Mouse (Mus musculus) midbrain, embryonic 12.5 days (tissue): Measurements from ENCODE around the gene Trappc6a. TPM values are rescaled to one million over a fixed set of nuclear protein-coding genes. Genes with fewer than 3 reads are reported as not detected.

Experiments
- ATAC-seq: fragments of 200-750 bp; cut with Nextera tagmentation; 2 replicates; pipeline ENCODE4 v1.8.0; 2017; ENCODE audit warnings: low read depth, moderate TSS enrichment, moderate library complexity; ENCODE audit not compliant: low FRiP score
- H3K27ac ChIP-seq: fragments of 300-500 bp; sonication (generic); replicated peaks from 2 replicates; pipeline ENCODE4 v1.5.1; 2016; ENCODE audit warnings: mild to moderate bottlenecking
- H3K27me3 ChIP-seq: fragments of 300-500 bp; sonication (generic); 2 replicates; pipeline ENCODE4 v1.6.1; 2016; ENCODE audit warnings: mild to moderate bottlenecking
- H3K36me3 ChIP-seq: fragments of 300-500 bp; sonication (generic); 2 replicates; pipeline ENCODE4 v1.6.1; 2016
- H3K4me1 ChIP-seq: fragments of 300-500 bp; sonication (generic); 2 replicates; pipeline ENCODE4 v1.6.1; 2016
- H3K4me2 ChIP-seq: fragments of 300-500 bp; sonication (generic); replicated peaks from 2 replicates; pipeline ENCODE4 v1.6.1; 2016; ENCODE audit warnings: mild to moderate bottlenecking, moderate library complexity
- H3K4me3 ChIP-seq: fragments of 300-500 bp; sonication (generic); 2 replicates; pipeline ENCODE4 v1.5.1; 2016; ENCODE audit warnings: mild to moderate bottlenecking
- H3K9ac ChIP-seq: fragments of 300-500 bp; sonication (generic); replicated peaks from 2 replicates; pipeline ENCODE4 v1.6.1; 2016; ENCODE audit warnings: mild to moderate bottlenecking, moderate library complexity
- H3K9me3 ChIP-seq: fragments of 300-500 bp; sonication (generic); 2 replicates; pipeline ENCODE4 v1.6.1; 2016; ENCODE audit warnings: mild to moderate bottlenecking
- WGBS: fragments of 180-500 bp; shearing (Covaris S2); methylation state at CpG from one replicate; pipeline ENCODE4 v1.1.7; 2016; 5-methylcytosine and 5-hydroxymethylcytosine counted together
- polyA plus RNA-seq: library from polyadenylated mRNA; unstranded; fragments of >200 nt; fragmentation: Nextera tagmentation; extraction: Ambion mirVana; gene quantifications from 2 replicates; pipeline ENCODE4 v1.2.1, GENCODE M21; 2016

Trappc6a gene
- polyA plus RNA-seq, 1 experiment from 2014 or later = 41.5 TPM

DNA sequence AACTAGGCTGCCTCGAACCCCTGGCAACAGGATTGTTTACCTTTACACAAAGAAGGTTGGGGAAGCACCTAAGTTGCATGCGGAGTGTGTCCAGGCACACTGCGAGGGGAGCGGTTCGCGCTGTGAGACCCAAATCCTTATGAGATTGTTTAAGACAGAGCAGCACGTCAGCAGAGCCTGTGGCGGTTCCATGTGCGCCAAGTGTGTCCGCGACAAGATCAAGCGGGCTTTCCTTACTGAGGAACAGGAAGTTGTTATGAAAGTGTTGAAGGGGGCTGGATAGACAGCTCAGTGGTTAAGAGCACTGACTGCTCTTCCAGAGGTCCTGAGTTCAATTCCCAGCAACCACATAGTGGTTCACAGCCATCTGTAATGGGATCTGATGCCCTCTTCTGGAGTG, 39.9 kb upstream of the Trappc6a start:
- Histone ChIP-seq H3K36me3 (no peaks in the 10 kb centered on the region), H3K27ac (no peak overlapping the region), H3K27me3 (peaks cover 90% of the 10 kb centered on the region), H3K4me1 (no peaks in the 10 kb centered on the region), H3K4me2 (no peak overlapping the region), H3K4me3 (no peak overlapping the region), H3K9ac (no peak overlapping the region), H3K9me3 (no peaks in the 10 kb centered on the region)
- no peak for ATAC-seq
- WGBS = 65% methylated on average over 12 of the region's 12 CpGs

DNA sequence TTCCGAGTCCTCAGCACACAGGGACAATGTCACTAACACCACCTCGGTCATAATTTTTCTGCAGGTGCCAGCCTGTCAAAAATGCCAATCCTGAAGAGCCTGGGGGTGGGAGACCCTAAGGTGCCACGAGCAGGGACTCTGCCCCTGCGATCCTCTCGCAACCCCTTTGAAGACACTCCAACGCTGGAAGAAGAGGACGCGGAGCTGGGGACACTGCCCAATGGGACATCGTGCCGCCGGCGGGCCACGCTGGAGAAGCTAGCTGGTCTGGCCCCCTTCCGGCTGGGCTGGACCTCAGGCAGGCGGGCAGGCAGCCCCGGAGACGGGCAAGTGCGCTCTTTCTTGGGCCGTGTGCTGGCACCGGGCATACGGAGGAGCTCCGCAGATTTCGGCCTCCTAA, 38.8 kb upstream of the Trappc6a start:
- Histone ChIP-seq H3K4me3 (no peak overlapping the region), H3K4me1 (peaks cover 7% of the 10 kb centered on the region; the same call in 1 of the 2 replicates), H3K27me3 (peaks cover 94% of the 10 kb centered on the region), H3K27ac (no peak overlapping the region), H3K9me3 (no peaks in the 10 kb centered on the region), H3K4me2 (no peak overlapping the region), H3K36me3 (no peaks in the 10 kb centered on the region), H3K9ac (no peak overlapping the region)
- 19% methylated on average over 23 of the region's 23 CpGs for WGBS
- no peak for ATAC-seq

DNA sequence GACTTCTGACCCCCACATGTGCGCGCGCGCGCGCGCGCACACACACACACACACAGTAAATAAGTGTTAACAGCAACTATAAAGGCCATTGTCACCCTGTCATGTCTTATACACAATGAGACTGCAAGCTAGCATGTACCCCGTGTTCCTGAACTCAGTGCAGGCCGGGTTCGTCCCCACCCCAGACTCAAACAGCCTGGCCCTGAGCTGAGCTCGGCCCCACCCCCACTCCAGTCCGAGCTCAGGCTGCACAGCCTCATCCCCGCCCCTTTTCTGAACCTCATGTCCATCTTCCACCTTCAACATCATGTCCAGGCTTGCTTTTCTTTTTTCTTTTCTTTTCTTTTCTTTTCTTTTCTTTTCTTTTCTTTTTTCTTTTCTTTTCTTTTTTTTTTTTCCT, 37.9 kb upstream of the Trappc6a start:
- no peak overlapping the region for H3K27ac ChIP-seq
- no peak overlapping the region for H3K4me3 ChIP-seq
- H3K9ac ChIP-seq = no peak overlapping the region
- 13% methylated on average over 14 of the region's 14 CpGs for WGBS
- H3K4me2 ChIP-seq = no peak overlapping the region
- H3K9me3 ChIP-seq = no peaks in the 10 kb centered on the region
- no peak for ATAC-seq
- no peaks in the 10 kb centered on the region for H3K36me3 ChIP-seq
- H3K27me3 ChIP-seq = peaks cover 96% of the 10 kb centered on the region
- peaks cover 7% of the 10 kb centered on the region; the same call in 1 of the 2 replicates for H3K4me1 ChIP-seq

DNA sequence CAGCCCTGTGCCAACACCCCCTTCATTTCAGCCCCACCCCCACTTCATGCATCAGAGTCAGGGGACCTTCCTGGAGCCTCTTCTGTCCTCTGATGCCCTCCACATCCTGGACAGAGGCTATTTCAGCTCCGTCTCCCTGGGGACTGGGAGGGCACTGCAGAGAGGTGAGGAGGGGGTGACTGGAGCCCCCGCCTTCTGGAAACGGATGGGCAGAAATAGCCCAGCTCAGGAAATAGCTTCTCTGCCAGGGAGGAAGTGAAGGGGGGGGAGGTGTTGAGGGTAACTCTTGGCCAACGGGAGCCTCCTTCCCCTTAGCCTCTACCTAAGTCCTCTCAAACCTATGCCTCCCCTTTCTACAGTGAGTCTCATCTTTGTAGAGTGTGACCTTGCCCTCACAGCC, 35.8 kb upstream of the Trappc6a start:
- Histone ChIP-seq H3K4me1 (peaks cover 7% of the 10 kb centered on the region; the same call in 1 of the 2 replicates), H3K4me2 (no peak overlapping the region), H3K27ac (no peak overlapping the region), H3K27me3 (peaks cover 93% of the 10 kb centered on the region), H3K4me3 (no peak overlapping the region), H3K9ac (no peak overlapping the region), H3K9me3 (no peaks in the 10 kb centered on the region), H3K36me3 (no peaks in the 10 kb centered on the region)
- no peak for ATAC-seq
- WGBS = 58% methylated on average over 4 of the region's 4 CpGs

DNA sequence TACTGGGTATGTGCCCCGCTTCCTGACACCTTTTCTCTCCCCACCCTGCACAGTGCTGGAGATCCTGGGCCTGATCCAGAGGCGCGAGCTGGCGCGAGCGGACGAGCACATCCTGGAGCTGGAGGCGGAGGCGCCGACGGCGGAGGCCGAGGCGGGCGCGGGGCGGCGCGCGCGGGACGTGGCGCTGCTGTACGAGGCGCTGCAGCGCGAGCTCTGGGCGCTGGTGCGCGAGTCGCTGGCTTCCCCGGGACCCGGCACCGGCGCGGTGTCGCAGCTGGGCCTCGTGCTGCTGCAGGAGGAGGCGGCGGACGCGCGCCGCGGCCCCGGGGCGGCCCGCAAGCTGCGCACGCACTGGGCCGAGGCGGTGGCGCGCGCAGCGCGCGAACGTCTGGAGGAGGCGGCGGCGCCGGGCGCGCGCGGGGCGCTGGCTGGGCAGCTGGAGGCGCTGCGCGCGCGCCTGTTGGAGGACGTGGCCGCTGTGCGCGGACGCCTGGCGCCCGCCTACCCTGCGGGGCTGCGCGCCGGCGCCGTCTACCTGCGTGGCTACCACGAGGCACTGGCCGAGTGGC, 34.2 kb upstream of the Trappc6a start:
- Histone ChIP-seq H3K27me3 (peaks cover 91% of the 10 kb centered on the region), H3K4me1 (peaks cover 7% of the 10 kb centered on the region; the same call in 1 of the 2 replicates), H3K27ac (no peak overlapping the region), H3K4me3 (peak overlapping the region; percentile 52), H3K4me2 (peak overlapping the region; percentile 69), H3K36me3 (no peaks in the 10 kb centered on the region), H3K9me3 (no peaks in the 10 kb centered on the region), H3K9ac (peak overlapping the region; percentile 65)
- under 1% methylated on average over 53 of the region's 89 CpGs for WGBS
- ATAC-seq = peak; percentile 91

- Histone ChIP-seq H3K36me3 (no peaks in the 10 kb centered on the region), H3K9me3 (no peaks in the 10 kb centered on the region), H3K9ac (no peak overlapping the region), H3K4me1 (peaks cover 7% of the 10 kb centered on the region; the same call in 1 of the 2 replicates), H3K27me3 (peaks cover 71% of the 10 kb centered on the region), H3K4me3 (no peak overlapping the region), H3K4me2 (no peak overlapping the region), H3K27ac (no peak overlapping the region)
- 65% methylated on average over 2 of the region's 2 CpGs for WGBS
- ATAC-seq = no peak
Measured at GRCm38 (mm10) chr7:19477084-19477483, 31.1 kb upstream of the Trappc6a start.

DNA sequence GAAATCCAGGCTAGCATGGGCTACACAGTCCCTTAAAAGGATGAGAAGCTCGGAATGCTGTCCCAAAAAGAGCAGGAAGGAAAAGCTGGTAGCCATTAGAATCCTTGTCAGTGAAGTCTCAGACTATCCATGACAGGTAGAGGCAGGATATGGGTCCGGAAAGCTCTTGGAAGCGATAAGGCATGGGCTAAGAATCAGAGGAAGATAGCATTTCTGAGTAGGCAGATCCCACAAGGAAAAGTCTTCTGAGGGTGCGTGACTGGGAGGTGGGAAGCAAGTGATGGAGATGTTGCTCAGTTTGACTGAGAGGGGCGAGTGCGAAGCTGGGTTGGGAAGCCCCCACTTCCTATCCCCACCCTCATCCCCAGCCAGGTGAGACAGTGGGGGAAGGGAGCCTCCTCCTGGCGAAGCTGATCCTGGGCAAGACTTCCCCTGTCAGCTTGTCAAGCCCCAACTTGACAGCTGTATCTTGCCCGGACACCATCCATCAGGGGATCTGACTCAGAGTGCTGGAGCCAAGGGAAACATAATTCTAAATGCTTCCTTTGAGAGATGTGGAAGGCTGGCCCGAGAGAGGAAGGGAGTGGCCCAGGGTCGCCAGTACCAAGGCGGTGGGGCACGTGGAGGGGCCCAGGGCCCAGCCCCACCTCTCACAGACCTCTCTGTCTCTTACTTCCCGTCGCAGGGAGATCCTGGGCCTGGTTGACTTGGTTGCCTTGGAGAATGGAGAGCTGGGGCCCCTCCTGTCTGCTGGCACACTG, 30.4 kb upstream of the Trappc6a start:
- Histone ChIP-seq H3K27ac (no peak overlapping the region), H3K4me3 (no peak overlapping the region), H3K9me3 (no peaks in the 10 kb centered on the region), H3K27me3 (peaks cover 64% of the 10 kb centered on the region), H3K9ac (no peak overlapping the region), H3K4me2 (no peak overlapping the region), H3K4me1 (peaks cover 7% of the 10 kb centered on the region; the same call in 1 of the 2 replicates), H3K36me3 (no peaks in the 10 kb centered on the region)
- no peak for ATAC-seq
- WGBS = 29% methylated on average over 14 of the region's 14 CpGs

DNA sequence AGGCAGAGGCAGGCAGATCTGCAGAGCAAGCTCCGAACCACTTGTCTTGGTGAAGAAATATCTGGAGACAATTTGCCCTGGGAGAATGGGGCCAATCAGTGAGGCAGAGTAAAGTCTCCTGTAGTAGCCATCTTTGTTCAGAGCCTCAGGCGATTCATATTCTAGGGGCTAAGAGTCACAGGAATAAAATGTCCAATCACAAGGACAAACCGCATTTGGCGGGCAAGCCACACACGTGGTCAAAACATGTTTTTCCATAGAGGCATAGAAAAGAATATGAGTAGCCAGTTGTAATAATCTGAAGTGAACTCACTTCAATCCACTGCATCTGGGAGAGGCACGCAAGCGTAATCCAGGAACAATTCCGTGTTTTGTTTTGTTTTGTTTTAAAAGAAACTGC, 24.9 kb upstream of the Trappc6a start:
- Histone ChIP-seq H3K4me1 (no peaks in the 10 kb centered on the region), H3K36me3 (no peaks in the 10 kb centered on the region), H3K9ac (no peak overlapping the region), H3K27ac (no peak overlapping the region), H3K27me3 (peaks cover 31% of the 10 kb centered on the region), H3K4me2 (no peak overlapping the region), H3K9me3 (no peaks in the 10 kb centered on the region), H3K4me3 (no peak overlapping the region)
- 90% methylated on average over 8 of the region's 8 CpGs for WGBS
- no peak for ATAC-seq

DNA sequence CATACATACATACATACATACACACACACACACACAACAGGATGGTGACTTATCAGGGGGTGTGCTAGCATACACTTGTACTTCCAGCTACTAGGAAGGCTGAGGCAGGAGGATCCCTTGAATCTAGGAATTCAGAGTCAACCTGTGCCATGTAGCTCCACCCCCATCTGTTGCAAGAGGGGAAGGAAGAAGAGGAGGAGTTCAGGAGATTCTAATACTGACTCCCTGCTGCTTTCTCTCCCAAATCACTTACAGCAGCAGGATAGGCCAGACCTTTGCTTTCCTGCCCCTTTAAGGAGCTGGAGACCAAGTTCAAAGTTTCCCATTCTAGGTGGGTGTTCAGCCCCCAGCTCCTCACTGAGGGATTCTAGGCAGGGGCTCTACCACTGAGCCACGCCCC, 22.7 kb upstream of the Trappc6a start:
- Histone ChIP-seq H3K36me3 (no peaks in the 10 kb centered on the region), H3K27ac (no peak overlapping the region), H3K9me3 (no peaks in the 10 kb centered on the region), H3K4me3 (no peak overlapping the region), H3K4me1 (no peaks in the 10 kb centered on the region), H3K9ac (no peak overlapping the region), H3K27me3 (peaks cover 45% of the 10 kb centered on the region), H3K4me2 (no peak overlapping the region)
- WGBS = 93% methylated on average over 1 of the region's 1 CpGs
- ATAC-seq = no peak

GRCm38 (mm10) chr7:19486549-19486948, 21.6 kb upstream of the Trappc6a start:
- WGBS = 95% methylated on average over 7 of the region's 7 CpGs
- no peaks in the 10 kb centered on the region for H3K36me3 ChIP-seq
- H3K4me3 ChIP-seq = no peak overlapping the region
- no peak overlapping the region for H3K9ac ChIP-seq
- H3K9me3 ChIP-seq = no peaks in the 10 kb centered on the region
- no peak overlapping the region for H3K4me2 ChIP-seq
- H3K4me1 ChIP-seq = 0 out of 2 replicates have a peak, but pooled peaks cover under 1% of the 10 kb centered on the region
- no peak for ATAC-seq
- no peak overlapping the region for H3K27ac ChIP-seq
- peaks cover 52% of the 10 kb centered on the region for H3K27me3 ChIP-seq

GRCm38 (mm10) chr7:19489525-19489924, 18.7 kb upstream of the Trappc6a start:
- ATAC-seq = peak; percentile 54; the same call in 1 of the 2 replicates
- peak overlapping the region; percentile 4; the same call in 1 of the 2 replicates for H3K9ac ChIP-seq
- no peaks in the 10 kb centered on the region for H3K36me3 ChIP-seq
- H3K4me1 ChIP-seq = peaks cover 5% of the 10 kb centered on the region
- 5% methylated on average over 31 of the region's 31 CpGs for WGBS
- peak overlapping the region; percentile 13; the same call in 1 of the 2 replicates for H3K4me3 ChIP-seq
- no peak overlapping the region for H3K27ac ChIP-seq
- H3K9me3 ChIP-seq = no peaks in the 10 kb centered on the region
- peak overlapping the region; percentile 38 for H3K4me2 ChIP-seq
- H3K27me3 ChIP-seq = peaks cover 74% of the 10 kb centered on the region

- peak overlapping the region; percentile 10 for H3K4me3 ChIP-seq
- H3K4me1 ChIP-seq = peaks cover 5% of the 10 kb centered on the region
- peak overlapping the region; percentile 33 for H3K4me2 ChIP-seq
- H3K27ac ChIP-seq = no peak overlapping the region
- WGBS = 4% methylated on average over 26 of the region's 26 CpGs
- no peaks in the 10 kb centered on the region for H3K36me3 ChIP-seq
- ATAC-seq = 0 out of 2 replicates have a peak, but pooled peaks have one; percentile 34
- 0 out of 2 replicates have a peak overlapping the region, but pooled peaks have one; percentile 7 for H3K9ac ChIP-seq
- H3K9me3 ChIP-seq = no peaks in the 10 kb centered on the region
- H3K27me3 ChIP-seq = peaks cover 75% of the 10 kb centered on the region
Measured at GRCm38 (mm10) chr7:19491731-19492130, 16.5 kb upstream of the Trappc6a start.
